Mouse (Mus musculus) liver, embryonic 14 days (tissue): Measurements from ENCODE around the gene Olfr51. TPM values are rescaled to one million over a fixed set of nuclear protein-coding genes. Genes with fewer than 3 reads are reported as not detected.

Experiments
- polyA plus RNA-seq: library from polyadenylated mRNA; depleted of rRNA; stranded (reverse); fragments of >200 nt; gene quantifications from 2 replicates; pipeline ENCODE4 v1.2.3, GENCODE M21; 2012; rRNA removed

Olfr51 gene
- polyA plus RNA-seq = not detected in 2 replicates

GRCm38 (mm10) chr11:51003296-51003695 is at the start of gene Olfr51:
Olfr51 (plus strand) TSS chr11:51003596.

GRCm38 (mm10) chr11:50953665-50954064 is 49.7 kb upstream of the Olfr51 start, which contains the start of gene Prop1:
Prop1 (minus strand) TSS chr11:50953765.

GRCm38 (mm10) chr11:50966230-50966629 is 37.2 kb upstream of the Olfr51 start, which contains the start of gene Olfr1378:
Olfr1378 (plus strand) TSS chr11:50966530.

DNA sequence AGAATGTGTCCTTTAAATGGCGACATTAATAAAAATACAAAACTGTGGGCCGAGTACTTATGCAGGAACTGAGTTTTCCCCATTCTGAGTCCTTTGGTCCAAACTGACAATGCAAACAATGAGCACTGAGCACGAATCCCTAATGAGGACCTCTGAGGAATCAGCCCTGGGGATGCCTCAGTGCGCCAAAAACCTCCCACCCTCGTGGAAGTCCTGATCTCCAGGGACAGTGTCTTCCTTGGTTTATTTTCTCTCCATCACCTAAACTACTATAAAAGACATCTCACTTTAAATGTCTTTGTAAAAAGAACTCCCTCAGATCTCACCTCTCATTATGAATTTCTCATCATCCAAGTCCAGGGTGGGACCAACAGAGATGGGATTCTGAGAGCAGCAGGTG is 21.7 kb upstream of the Olfr51 start, which contains the start of gene Olfr1377:
Gene Olfr1377 (plus strand): TSS at position 301 of the 400 bp plus-strand sequence.

DNA sequence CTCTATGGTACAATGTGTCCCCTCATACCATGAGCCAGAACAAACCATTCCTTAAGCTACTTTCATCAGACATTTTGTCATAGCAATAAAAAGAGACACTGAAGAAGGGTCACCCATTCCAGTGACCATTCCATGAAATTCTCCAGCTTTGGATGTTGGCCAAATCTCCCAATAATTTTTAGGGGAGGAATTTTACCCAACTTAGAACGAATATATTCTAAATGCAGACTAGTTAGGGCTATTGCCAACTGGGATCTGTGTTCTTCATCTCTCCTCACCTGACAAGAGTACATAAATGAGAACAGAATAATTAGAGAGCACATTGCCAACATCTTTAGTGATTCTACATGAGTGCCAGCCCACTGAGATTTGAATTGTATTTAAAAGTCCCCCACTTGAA is 10.5 kb downstream of the Olfr51 start, which contains the start of gene Olfr54:
Gene Olfr54 (plus strand): TSS at position 301 of the 400 bp plus-strand sequence.

GRCm38 (mm10) chr11:51047809-51048208 is 44.4 kb downstream of the Olfr51 start, which contains the start of gene Olfr1375:
Olfr1375 (plus strand) TSS chr11:51048109.

GRCm38 (mm10) chr11:51059151-51059571 is 55.8 kb downstream of the Olfr51 start, which contains the start of gene Zfp354a:
Zfp354a (plus strand) TSS chr11:51059257.

Other genes starting within 250 kb of the Olfr51 start
- gene Zfp354c, start 175.9 kb upstream of the Olfr51 start, polyA plus RNA-seq = 0.40 and 0.54 TPM in 2 replicates
- 0.08 and 0.09 TPM in 2 replicates for gene Zfp879, start 162.0 kb upstream of the Olfr51 start, polyA plus RNA-seq
- gene Grm6, start 152.9 kb upstream of the Olfr51 start, polyA plus RNA-seq = 0.05 and 0.12 TPM in 2 replicates
- 0.31 and 0.41 TPM in 2 replicates for gene Zfp454, start 115.9 kb upstream of the Olfr51 start, polyA plus RNA-seq
- gene Zfp2, start 87.4 kb upstream of the Olfr51 start, polyA plus RNA-seq = 0.63 and 0.84 TPM in 2 replicates
- 0.06 and 0.15 TPM in 2 replicates for gene Zfp354b, start 72.0 kb upstream of the Olfr51 start, polyA plus RNA-seq
- gene 4933414I15Rik, start 59.8 kb upstream of the Olfr51 start, polyA plus RNA-seq = not detected in 2 replicates
- 0.02 TPM in 1 of 2 replicates, not detected in the other for gene Prop1, start 49.8 kb upstream of the Olfr51 start, polyA plus RNA-seq
- not detected in 2 replicates for gene Olfr1378, start 37.1 kb upstream of the Olfr51 start, polyA plus RNA-seq
- not detected in 2 replicates for gene Olfr1377, start 21.6 kb upstream of the Olfr51 start, polyA plus RNA-seq
- gene Olfr54, start 10.6 kb downstream of the Olfr51 start, polyA plus RNA-seq = not detected in 2 replicates
- gene Olfr1375, start 44.5 kb downstream of the Olfr51 start, polyA plus RNA-seq = not detected in 2 replicates
- gene Zfp354a, start 55.7 kb downstream of the Olfr51 start, polyA plus RNA-seq = 0.85 and 1.2 TPM in 2 replicates
- gene Gm12569, start 216.9 kb downstream of the Olfr51 start, polyA plus RNA-seq = not detected in 2 replicates